ENCODE assay signal across 26 mouse cellular contexts in the genomic region with DNA sequence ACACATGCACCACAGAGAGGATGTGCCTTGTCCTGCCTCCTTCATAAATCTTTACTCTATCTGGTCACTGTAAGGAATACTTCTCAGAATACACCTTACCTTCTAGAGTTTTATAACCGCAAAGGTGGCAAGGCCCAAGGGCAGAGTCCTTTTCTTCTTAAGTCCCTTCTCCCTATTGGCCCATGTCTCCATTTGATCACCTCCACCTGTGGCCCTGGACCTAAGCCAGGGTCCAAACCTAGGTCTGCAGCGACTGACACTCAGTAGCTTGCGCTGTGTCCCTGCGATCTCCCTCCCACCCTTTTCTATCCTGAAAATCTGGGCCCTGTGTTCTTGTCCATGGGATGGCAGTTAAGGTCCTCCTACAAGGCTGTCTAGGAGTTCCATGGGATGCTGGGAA. TPM values are rescaled to one million over a fixed set of nuclear protein-coding genes. Genes with fewer than 3 reads are reported as not detected.
A peak's percentile ranks its signal among the peaks of the same experiment; 100 is the strongest.
DNase-seq lines count a peak whose midpoint lies in the region; ATAC-seq and TF ChIP-seq lines count a peak whose summit lies in the region.
"Had no signal": no experiment of that assay in that cellular context is flagged by ENCODE, and none has a peak within 500 bp of the region (broad histone marks: within the 10 kb centered on the region; RNA-seq: fewer than 3 reads in every experiment).

No protein-coding gene starts in this region.

- H3K9ac ChIP-seq in kidney, embryonic 15.5 days = no peak overlapping the region
- H3K9ac ChIP-seq in intestine, embryonic 16.5 days (ENCODE audit: low read depth, low read length) = no peak overlapping the region
- no peak overlapping the region for H3K9ac ChIP-seq in stomach, postnatal 0 days (ENCODE audit: low read length)
- H3K9ac ChIP-seq: embryonic facial prominence, embryonic 12.5 days; embryonic facial prominence, embryonic 15.5 days; forebrain, embryonic 12.5 days; forebrain, embryonic 15.5 days; hindbrain, embryonic 12.5 days had no signal

- H3K36me3 ChIP-seq in kidney, embryonic 15.5 days = no peaks in the 10 kb centered on the region
- no peaks in the 10 kb centered on the region for H3K36me3 ChIP-seq in intestine, embryonic 16.5 days (ENCODE audit: control insufficient read depth, insufficient read depth, low read length)
- no peaks in the 10 kb centered on the region for H3K36me3 ChIP-seq in small intestine, adult 2 months (ENCODE audit: control insufficient read depth, insufficient read depth, low read length)
- no peaks in the 10 kb centered on the region for H3K36me3 ChIP-seq in stomach, postnatal 0 days (ENCODE audit: control insufficient read depth, insufficient read depth, low read length)
- H3K36me3 ChIP-seq: embryonic facial prominence, embryonic 12.5 days; embryonic facial prominence, embryonic 15.5 days; forebrain, embryonic 12.5 days; forebrain, embryonic 15.5 days; G1E; hindbrain, embryonic 12.5 days had no signal

- H3K4me3 ChIP-seq in kidney, embryonic 15.5 days (replicated peaks) = no peak overlapping the region
- no peak overlapping the region for H3K4me3 ChIP-seq in intestine, embryonic 16.5 days (ENCODE audit: low read length)
- H3K4me3 ChIP-seq in small intestine, adult 2 months (ENCODE audit: low read depth, low read length) = no peak overlapping the region
- no peak overlapping the region for H3K4me3 ChIP-seq in stomach, postnatal 0 days (ENCODE audit: low read depth, low read length)
- H3K4me3 ChIP-seq: embryonic facial prominence, embryonic 12.5 days; embryonic facial prominence, embryonic 15.5 days; erythroblast, embryonic 14.5 days; forebrain, embryonic 12.5 days; forebrain, embryonic 15.5 days; heart, adult 2 months; hindbrain, embryonic 12.5 days had no signal

- WGBS in kidney, embryonic 15.5 days = 86% methylated on average over 4 of the region's 4 CpGs
- 81% methylated on average over 4 of the region's 4 CpGs for WGBS in intestine, embryonic 16.5 days
- WGBS in small intestine, adult 2 months = 35% methylated on average over 4 of the region's 4 CpGs
- WGBS in stomach, postnatal 0 days = 87% methylated on average over 4 of the region's 4 CpGs

- H3K27me3 ChIP-seq in kidney, embryonic 15.5 days = no peaks in the 10 kb centered on the region
- H3K27me3 ChIP-seq in intestine, embryonic 16.5 days (replicated peaks; ENCODE audit: control insufficient read depth, insufficient read depth, low read length) = no peaks in the 10 kb centered on the region
- no peaks in the 10 kb centered on the region for H3K27me3 ChIP-seq in small intestine, adult 2 months (ENCODE audit: control insufficient read depth, insufficient read depth, low read length)
- no peaks in the 10 kb centered on the region for H3K27me3 ChIP-seq in stomach, postnatal 0 days (ENCODE audit: control insufficient read depth, insufficient read depth, low read length)
- H3K27me3 ChIP-seq: CH12.LX; embryonic facial prominence, embryonic 12.5 days; embryonic facial prominence, embryonic 15.5 days; forebrain, embryonic 12.5 days; forebrain, embryonic 15.5 days; hindbrain, embryonic 12.5 days; Patski had no signal

- ATAC-seq in kidney, embryonic 15.5 days (replicated peaks; ENCODE audit: low FRiP score) = no peak
- peak; percentile 72 for ATAC-seq in intestine, embryonic 16.5 days
- ATAC-seq in stomach, postnatal 0 days (ENCODE audit: low FRiP score, low TSS enrichment) = no peak
- ATAC-seq: forebrain, embryonic 15.5 days; hindbrain, embryonic 16.5 days; Patski had no signal

- peak overlapping the region; percentile 68; the same call in 1 of the 2 replicates for H3K27ac ChIP-seq in kidney, embryonic 15.5 days
- peak overlapping the region; percentile 85 for H3K27ac ChIP-seq in intestine, embryonic 16.5 days (ENCODE audit: low read length)
- peak overlapping the region; percentile 99 for H3K27ac ChIP-seq in small intestine, adult 2 months (ENCODE audit: insufficient read depth, low read depth, low read length)
- H3K27ac ChIP-seq in stomach, postnatal 0 days (replicated peaks) = peak overlapping the region; percentile 59
- H3K27ac ChIP-seq: embryonic facial prominence, embryonic 12.5 days; embryonic facial prominence, embryonic 15.5 days; forebrain, embryonic 12.5 days; forebrain, embryonic 15.5 days; heart, adult 2 months; hindbrain, embryonic 12.5 days had no signal

- TF ChIP-seq CTCF in small intestine, adult 2 months (IDR thresholded peaks at IDR 0.05; ENCODE audit: extremely low read depth, insufficient read length, insufficient replicate concordance, low read depth, low read length) = no peak
- TF ChIP-seq CTCF in stomach, postnatal 0 days (IDR thresholded peaks at IDR 0.05; ENCODE audit: low read depth) = no peak

- no peaks in the 10 kb centered on the region for H3K9me3 ChIP-seq in kidney, embryonic 15.5 days (replicated peaks)
- H3K9me3 ChIP-seq in intestine, embryonic 16.5 days (ENCODE audit: control insufficient read depth, low read length) = no peaks in the 10 kb centered on the region
- H3K9me3 ChIP-seq in stomach, postnatal 0 days (ENCODE audit: control insufficient read depth, low read length) = no peaks in the 10 kb centered on the region
- H3K9me3 ChIP-seq: embryonic facial prominence, embryonic 12.5 days; embryonic facial prominence, embryonic 15.5 days; forebrain, embryonic 12.5 days; forebrain, embryonic 15.5 days; G1E; hindbrain, embryonic 12.5 days had no signal

- no peak for DNase-seq in kidney, adult 11 months
- DNase-seq in stomach, postnatal 0 days (ENCODE audit: low spot score) = peak; percentile 22
- no peak for DNase-seq in adrenal gland, postnatal 25 days
- DNase-seq in thymus, postnatal 10 days (ENCODE audit: low spot score in 2 of 2) = no peak
- DNase-seq: adrenal gland, postnatal 10 days; B cell, adult 2 months; cerebellum, adult 11 months; cerebellum, adult 2 months; cerebellum, adult 9-11 months; cerebellum, postnatal 25 days; gastrocnemius, postnatal 25 days; heart, adult 2 months had no signal

- TF ChIP-seq POLR2A in small intestine, adult 2 months (IDR thresholded peaks at IDR 0.05; ENCODE audit: low read depth, low read length) = no peak

- H3K4me1 ChIP-seq in kidney, embryonic 15.5 days = peaks cover 21% of the 10 kb centered on the region
- peaks cover 14% of the 10 kb centered on the region for H3K4me1 ChIP-seq in intestine, embryonic 16.5 days (ENCODE audit: control insufficient read depth, insufficient read depth, low read length)
- peaks cover 29% of the 10 kb centered on the region for H3K4me1 ChIP-seq in small intestine, adult 2 months (ENCODE audit: control insufficient read depth, insufficient read depth, insufficient read length, low read length)
- 0 out of 2 replicates have a peak, but pooled peaks cover 4% of the 10 kb centered on the region for H3K4me1 ChIP-seq in stomach, postnatal 0 days (replicated peaks; ENCODE audit: control insufficient read depth, insufficient read depth)
- H3K4me1 ChIP-seq: embryonic facial prominence, embryonic 12.5 days; forebrain, embryonic 12.5 days had no signal

- TF ChIP-seq EP300 in stomach, postnatal 0 days (optimal IDR thresholded peaks at IDR 0.05) = no peak

- H3K4me2 ChIP-seq in kidney, embryonic 15.5 days = no peak overlapping the region
- no peak overlapping the region for H3K4me2 ChIP-seq in intestine, embryonic 16.5 days (ENCODE audit: low read depth, low read length)
- no peak overlapping the region for H3K4me2 ChIP-seq in stomach, postnatal 0 days (replicated peaks; ENCODE audit: low read depth)
- H3K4me2 ChIP-seq: embryonic facial prominence, embryonic 12.5 days; embryonic facial prominence, embryonic 15.5 days; forebrain, embryonic 12.5 days; forebrain, embryonic 15.5 days; heart, embryonic 11.5 days; hindbrain, embryonic 12.5 days had no signal

RNA-seq across cellular contexts. Expression of gene Tsen2, which starts 41.4 kb away (rescaled TPM):
- polyA plus RNA-seq in kidney, embryonic 15.5 days (2015; fragmentation: Nextera tagmentation; extraction: Ambion mirVana) = 31.3 and 32.9 TPM in 2 replicates
- 22.6 and 25.5 TPM in 2 replicates for polyA plus RNA-seq in intestine, embryonic 16.5 days (2015; fragmentation: Nextera tagmentation; extraction: Ambion mirVana)
- polyA plus RNA-seq in small intestine, adult 2 months (2012; rRNA removed) = 1.2 and 1.4 TPM in 2 replicates
- 10.0 and 11.1 TPM in 2 replicates for polyA plus RNA-seq in stomach, postnatal 0 days (2015; fragmentation: Nextera tagmentation; extraction: Ambion mirVana)
- total RNA-seq in adrenal gland, postnatal 25 days (2021) = 10.3 and 11.6 TPM in 2 replicates
